Mouse (Mus musculus) limb, embryonic 12.5 days (tissue): Measurements from ENCODE around the gene Hip1. TPM values are rescaled to one million over a fixed set of nuclear protein-coding genes. Genes with fewer than 3 reads are reported as not detected.
A peak's percentile ranks its signal among the peaks of the same experiment; 100 is the strongest.
"Not testable (repeated sequence)": the region's sequence is repeated elsewhere in the genome, so short reads cannot be mapped to it uniquely, and the experiment has no call there.

Experiments used
- ATAC-seq: fragments of 200-750 bp; cut with Nextera tagmentation; 2 replicates; pipeline ENCODE4 v1.8.0; 2017; ENCODE audit warnings: low read depth, moderate TSS enrichment; ENCODE audit not compliant: insufficient number of reproducible peaks, insufficient read depth, low FRiP score, low TSS enrichment
- H3K27ac ChIP-seq: fragments of 300-500 bp; sonication (generic); 2 replicates; pipeline ENCODE4 v1.5.1; 2016; ENCODE audit warnings: mild to moderate bottlenecking, moderate library complexity
- H3K27me3 ChIP-seq: fragments of 300-500 bp; sonication (generic); 2 replicates; pipeline ENCODE4 v1.6.1; 2016; ENCODE audit warnings: mild to moderate bottlenecking, moderate library complexity
- H3K36me3 ChIP-seq: fragments of 300-500 bp; sonication (generic); 2 replicates; pipeline ENCODE4 v1.6.1; 2016; ENCODE audit warnings: mild to moderate bottlenecking, moderate library complexity
- H3K4me1 ChIP-seq: fragments of 300-500 bp; sonication (generic); replicated peaks from 2 replicates; pipeline ENCODE4 v1.6.1; 2016
- H3K4me2 ChIP-seq: fragments of 300-500 bp; sonication (generic); 2 replicates; pipeline ENCODE4 v1.6.1; 2016; ENCODE audit warnings: mild to moderate bottlenecking, moderate library complexity
- H3K4me3 ChIP-seq: fragments of 300-500 bp; sonication (generic); replicated peaks from 2 replicates; pipeline ENCODE4 v1.5.1; 2016; ENCODE audit warnings: mild to moderate bottlenecking
- H3K9ac ChIP-seq: fragments of 300-500 bp; sonication (generic); replicated peaks from 2 replicates; pipeline ENCODE4 v1.6.1; 2016; ENCODE audit warnings: mild to moderate bottlenecking, moderate library complexity
- H3K9me3 ChIP-seq: fragments of 300-500 bp; sonication (generic); 2 replicates; pipeline ENCODE4 v1.6.1; 2016; ENCODE audit warnings: mild to moderate bottlenecking, moderate library complexity
- WGBS: fragments of 180-500 bp; shearing (Covaris S2); methylation state at CpG from one replicate; pipeline ENCODE4 v1.1.7; 2016; 5-methylcytosine and 5-hydroxymethylcytosine counted together
- polyA plus RNA-seq: library from polyadenylated mRNA; unstranded; fragments of >200 nt; fragmentation: Nextera tagmentation; extraction: Ambion mirVana; gene quantifications from 2 replicates; pipeline ENCODE4 v1.2.1, GENCODE M21; 2016

Gene Hip1
- polyA plus RNA-seq, 1 experiment from 2014 or later = 50.7 TPM

DNA sequence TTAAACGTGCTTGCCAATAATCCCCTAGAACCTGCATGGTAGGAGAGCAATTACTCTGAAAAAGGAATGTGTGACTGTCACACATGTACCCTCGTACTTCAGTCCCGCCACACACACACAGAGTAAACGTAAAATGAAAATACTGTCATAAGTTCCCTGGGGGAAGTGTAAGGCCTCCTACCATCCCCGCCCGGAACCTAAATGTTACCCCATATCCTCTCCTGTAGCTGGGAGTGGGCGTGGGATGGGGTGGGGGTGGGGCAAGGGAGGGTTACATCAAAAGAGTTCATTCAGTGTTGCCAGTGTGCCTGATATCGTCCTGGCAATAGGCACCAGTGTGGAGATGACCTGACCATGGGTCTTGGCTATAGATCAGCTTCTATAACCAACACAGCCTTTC, 81.5 kb downstream of the Hip1 start:
- WGBS = 77% methylated on average over 8 of the region's 8 CpGs
- H3K36me3 ChIP-seq = peaks cover 39% of the 10 kb centered on the region
- peaks cover 19% of the 10 kb centered on the region for H3K4me1 ChIP-seq
- no peaks in the 10 kb centered on the region for H3K9me3 ChIP-seq
- H3K27ac ChIP-seq = no peak overlapping the region
- ATAC-seq = no peak; the same call in 1 of the 2 replicates
- no peaks in the 10 kb centered on the region for H3K27me3 ChIP-seq
- no peak overlapping the region for H3K4me2 ChIP-seq
- no peak overlapping the region for H3K4me3 ChIP-seq
- H3K9ac ChIP-seq = no peak overlapping the region

DNA sequence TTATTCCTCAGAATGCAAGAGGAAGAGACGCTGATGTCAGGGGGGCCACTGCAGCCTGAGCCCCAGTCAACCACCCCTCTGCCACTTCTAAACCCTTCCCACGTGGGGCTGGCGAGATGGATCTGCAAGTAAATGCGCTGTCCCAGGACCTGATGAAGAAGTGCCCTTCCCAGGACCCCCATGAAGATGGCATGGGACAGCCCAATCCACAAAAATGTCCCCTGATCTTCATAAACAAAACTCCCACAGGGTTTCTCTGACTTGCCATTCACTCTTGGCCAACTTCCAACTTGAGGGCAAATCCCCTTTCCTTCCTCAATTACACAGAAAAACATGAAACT, 84.1 kb downstream of the Hip1 start:
- Histone ChIP-seq H3K4me1 (peaks cover 10% of the 10 kb centered on the region), H3K9me3 (no peaks in the 10 kb centered on the region), H3K36me3 (peaks cover 48% of the 10 kb centered on the region), H3K27me3 (no peaks in the 10 kb centered on the region), H3K4me2 (no peak overlapping the region), H3K27ac (no peak overlapping the region), H3K9ac (no peak overlapping the region), H3K4me3 (no peak overlapping the region)
- no peak for ATAC-seq
- WGBS = 82% methylated on average over 4 of the region's 4 CpGs

DNA sequence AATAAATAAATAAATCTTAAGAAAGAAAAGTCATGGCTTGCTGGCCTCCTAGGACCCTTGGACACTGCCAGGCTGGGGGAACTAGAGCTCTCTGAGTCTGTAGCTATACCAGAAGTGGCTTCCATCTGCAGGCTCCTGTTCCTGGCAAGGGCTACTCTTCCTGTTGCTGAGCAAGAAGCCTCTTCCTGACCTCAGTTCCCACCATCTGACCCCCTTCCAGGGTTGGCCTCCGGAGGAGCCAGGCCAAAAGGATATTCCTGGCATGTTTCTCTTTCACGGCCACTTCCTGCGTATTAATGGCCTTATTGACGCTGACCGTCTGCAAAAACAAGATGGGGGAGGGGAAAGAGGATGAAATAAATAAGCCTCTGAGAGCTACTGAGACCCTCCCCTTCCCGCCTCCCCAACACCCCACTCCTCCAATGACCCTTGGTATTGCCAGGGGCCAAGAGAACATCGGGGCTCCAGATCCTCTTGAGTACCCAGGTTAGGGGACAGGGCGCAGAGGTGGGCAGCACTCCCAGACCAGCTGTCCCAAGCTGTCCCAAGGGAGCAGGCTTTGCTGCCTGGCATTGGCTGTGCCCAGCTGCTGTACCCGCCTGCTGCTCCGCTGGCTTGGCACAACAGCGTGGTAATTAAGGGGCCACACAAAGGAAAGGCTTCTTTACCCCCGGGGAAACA, 84.6 kb downstream of the Hip1 start:
- Histone ChIP-seq H3K9ac (no peak overlapping the region), H3K4me1 (0 out of 2 replicates have a peak, but pooled peaks cover 6% of the 10 kb centered on the region), H3K4me3 (no peak overlapping the region), H3K27ac (no peak overlapping the region), H3K4me2 (no peak overlapping the region), H3K27me3 (no peaks in the 10 kb centered on the region), H3K36me3 (peaks cover 51% of the 10 kb centered on the region), H3K9me3 (no peaks in the 10 kb centered on the region)
- WGBS = 83% methylated on average over 12 of the region's 12 CpGs
- ATAC-seq = no peak

DNA sequence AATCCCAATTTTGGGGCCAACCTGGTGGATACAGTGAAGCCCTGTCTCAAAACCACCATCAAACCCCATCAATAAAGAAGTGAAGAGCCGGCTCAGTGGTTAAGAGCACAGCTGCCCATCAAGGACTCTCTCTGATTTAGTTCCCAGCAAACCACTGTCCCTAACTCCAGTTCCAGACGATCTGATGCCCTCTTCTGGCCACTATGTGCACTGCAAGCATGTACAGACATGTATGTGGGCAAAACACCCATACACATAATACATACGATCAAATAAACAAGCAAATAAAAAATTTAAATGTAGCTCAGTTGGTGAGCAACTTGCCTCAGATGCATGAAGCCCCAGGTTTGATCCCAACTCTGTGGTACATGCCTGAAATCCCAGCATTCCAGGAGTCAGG, 85.4 kb downstream of the Hip1 start:
- peaks cover 56% of the 10 kb centered on the region for H3K36me3 ChIP-seq

DNA sequence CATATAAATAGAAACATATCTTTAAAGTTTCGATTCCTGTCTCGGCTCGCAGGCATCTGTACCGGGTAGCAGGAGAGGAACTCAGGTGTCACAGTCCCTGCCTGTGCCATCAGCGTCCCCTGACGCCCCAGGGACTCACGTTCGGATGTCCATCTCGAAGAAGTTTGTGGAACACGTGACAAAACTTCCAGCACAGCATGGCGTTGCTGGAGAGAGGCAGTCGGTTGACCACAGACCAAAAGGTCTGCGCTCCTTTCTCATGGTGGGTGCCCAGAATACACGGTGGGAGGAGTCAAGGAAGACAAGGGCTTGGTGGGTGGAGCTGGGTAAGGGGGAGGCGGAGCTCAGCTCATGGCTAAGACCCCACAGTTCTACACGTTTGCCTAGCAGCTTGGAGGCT, 87.0 kb downstream of the Hip1 start:
- no peak for ATAC-seq
- 91% methylated on average over 16 of the region's 16 CpGs for WGBS
- H3K36me3 ChIP-seq = peaks cover 71% of the 10 kb centered on the region

More for the DNA sequence above, 85.4 kb downstream of the Hip1 start:
- H3K9me3 ChIP-seq = 0 out of 2 replicates have a peak, but pooled peaks cover 6% of the 10 kb centered on the region
- H3K27me3 ChIP-seq = no peaks in the 10 kb centered on the region
- H3K27ac ChIP-seq = no peak overlapping the region
- no peak for ATAC-seq
- 75% methylated on average over 3 of the region's 3 CpGs for WGBS
- H3K4me2 ChIP-seq = no peak overlapping the region
- H3K4me3 ChIP-seq = no peak overlapping the region
- 0 out of 2 replicates have a peak, but pooled peaks cover 4% of the 10 kb centered on the region for H3K4me1 ChIP-seq
- H3K9ac ChIP-seq = no peak overlapping the region

DNA sequence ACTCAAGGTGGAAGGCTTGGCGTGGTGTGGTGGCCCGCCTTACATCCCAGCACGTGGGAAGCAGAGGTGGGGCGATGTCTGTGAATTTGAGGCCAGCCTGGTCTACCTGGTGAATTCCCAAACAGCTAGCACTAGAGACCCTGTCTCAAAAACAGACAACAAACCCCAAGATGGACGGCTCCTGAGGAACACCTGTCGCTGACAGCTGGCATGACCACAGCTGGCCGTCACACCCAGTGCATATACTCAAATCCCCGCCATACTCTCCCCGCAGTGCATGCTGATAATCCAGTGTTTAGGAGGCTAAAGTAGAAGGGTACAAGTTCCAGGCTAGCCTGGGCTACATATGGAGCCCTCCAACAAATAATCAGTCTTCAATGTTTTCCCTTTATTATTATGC, 88.4 kb downstream of the Hip1 start:
- Histone ChIP-seq H3K27ac (no peak overlapping the region), H3K9me3 (peaks cover 11% of the 10 kb centered on the region; the same call in 1 of the 2 replicates), H3K36me3 (peaks cover 84% of the 10 kb centered on the region)

More for the DNA sequence above, 87.0 kb downstream of the Hip1 start:
- Histone ChIP-seq H3K27ac (no peak overlapping the region), H3K9ac (no peak overlapping the region), H3K4me1 (no peaks in the 10 kb centered on the region), H3K27me3 (no peaks in the 10 kb centered on the region), H3K9me3 (peaks cover 11% of the 10 kb centered on the region; the same call in 1 of the 2 replicates), H3K4me3 (no peak overlapping the region), H3K4me2 (no peak overlapping the region)

DNA sequence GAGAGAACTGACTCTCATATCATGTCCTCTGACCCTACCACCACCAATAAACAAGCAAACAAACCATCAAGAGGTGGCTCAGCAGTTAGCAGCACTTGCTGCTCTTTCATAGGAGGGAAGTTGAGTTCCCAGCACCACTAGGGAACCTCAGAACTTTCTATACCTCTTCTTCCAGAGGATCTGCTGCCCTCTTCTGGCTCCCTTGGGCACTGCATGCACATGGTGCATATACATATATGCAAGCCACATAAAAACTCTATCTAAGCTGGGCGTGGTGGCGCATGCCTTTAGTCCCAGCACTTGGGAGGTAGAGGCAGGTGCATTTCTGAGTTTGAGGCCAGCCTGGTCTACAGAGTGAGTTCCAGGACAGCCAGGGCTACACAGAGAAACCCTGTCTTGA, 90.7 kb downstream of the Hip1 start:
- no peak overlapping the region for H3K4me2 ChIP-seq
- H3K4me1 ChIP-seq = no peaks in the 10 kb centered on the region
- H3K27me3 ChIP-seq = no peaks in the 10 kb centered on the region
- H3K4me3 ChIP-seq = no peak overlapping the region
- 100% methylated on average over 2 of the region's 2 CpGs for WGBS
- H3K9ac ChIP-seq = no peak overlapping the region
- no peak overlapping the region for H3K27ac ChIP-seq
- peaks cover 93% of the 10 kb centered on the region for H3K36me3 ChIP-seq
- ATAC-seq = no peak
- peaks cover 11% of the 10 kb centered on the region; the same call in 1 of the 2 replicates for H3K9me3 ChIP-seq

More for the DNA sequence above, 88.4 kb downstream of the Hip1 start:
- H3K4me2 ChIP-seq = no peak overlapping the region
- no peak overlapping the region for H3K4me3 ChIP-seq
- no peak for ATAC-seq
- no peaks in the 10 kb centered on the region for H3K4me1 ChIP-seq
- 94% methylated on average over 9 of the region's 9 CpGs for WGBS
- no peak overlapping the region for H3K9ac ChIP-seq
- H3K27me3 ChIP-seq = no peaks in the 10 kb centered on the region

DNA sequence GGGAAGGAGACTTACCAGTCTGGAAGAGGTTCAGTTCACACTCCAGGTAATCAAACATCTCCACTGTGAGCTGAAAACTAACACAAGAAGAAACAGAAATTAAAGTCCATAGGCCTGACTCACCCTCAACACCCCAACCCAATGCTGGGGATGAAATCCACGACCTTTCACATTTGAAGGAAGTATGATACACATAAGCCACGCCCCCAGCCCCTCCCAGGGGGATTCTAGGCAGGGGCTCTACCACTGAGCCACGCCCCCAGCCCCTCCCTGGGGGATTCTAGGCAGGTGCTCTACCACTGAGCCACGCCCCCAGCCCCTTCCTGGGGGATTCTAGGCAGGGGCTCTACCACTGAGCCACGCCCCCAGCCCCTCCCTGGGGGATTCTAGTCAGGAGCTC, 93.4 kb downstream of the Hip1 start:
- not testable (repeated sequence) for H3K4me2 ChIP-seq, H3K27ac ChIP-seq, H3K4me1 ChIP-seq, ATAC-seq, H3K9ac ChIP-seq, H3K27me3 ChIP-seq, H3K4me3 ChIP-seq
- peaks cover 94% of the 10 kb centered on the region for H3K36me3 ChIP-seq
- 86% methylated on average over 5 of the region's 5 CpGs for WGBS
- peaks cover 11% of the 10 kb centered on the region; the same call in 1 of the 2 replicates for H3K9me3 ChIP-seq

DNA sequence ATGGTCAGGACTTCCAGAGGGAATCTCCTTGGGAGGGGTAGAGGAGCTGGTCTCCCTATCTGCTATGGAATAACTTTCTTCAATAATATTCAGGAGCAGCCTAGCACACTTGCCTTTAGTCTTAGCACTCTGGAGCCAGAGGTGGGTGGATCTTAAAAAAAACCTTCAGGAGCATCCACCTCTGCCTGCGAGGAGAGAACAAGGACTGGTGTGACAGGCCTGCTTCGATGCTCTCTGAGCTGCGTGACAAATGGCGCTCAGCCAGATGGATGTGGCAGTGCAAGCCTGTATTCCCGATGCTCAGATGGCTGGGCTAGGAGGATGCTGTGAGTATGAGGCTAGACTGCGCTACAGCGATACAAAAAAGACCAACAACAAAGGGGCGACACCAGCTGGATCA, 93.8 kb downstream of the Hip1 start:
- peaks cover 11% of the 10 kb centered on the region; the same call in 1 of the 2 replicates for H3K9me3 ChIP-seq
- H3K36me3 ChIP-seq = peaks cover 94% of the 10 kb centered on the region

DNA sequence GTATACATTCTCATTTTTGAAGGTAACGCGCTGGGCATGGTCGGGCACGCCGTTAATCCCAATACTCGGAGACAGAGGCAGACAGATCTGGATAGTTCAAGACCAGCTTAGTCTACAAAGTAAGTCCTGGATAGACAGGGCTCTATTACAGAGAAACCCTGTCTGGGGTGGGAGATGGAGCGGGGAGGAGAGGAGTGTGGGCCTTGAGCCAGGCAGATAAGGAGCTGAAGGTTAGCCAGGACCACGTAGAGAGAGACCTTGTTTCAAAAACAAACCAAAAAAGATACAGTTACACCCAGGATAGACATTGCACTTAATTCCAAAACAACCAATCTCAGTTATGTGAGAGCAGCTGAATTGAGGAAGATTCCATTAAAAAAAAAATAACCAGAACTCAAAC, 99.2 kb downstream of the Hip1 start:
- no peak overlapping the region for H3K4me2 ChIP-seq
- no peaks in the 10 kb centered on the region for H3K9me3 ChIP-seq
- no peak overlapping the region for H3K9ac ChIP-seq
- H3K4me1 ChIP-seq = no peaks in the 10 kb centered on the region
- 96% methylated on average over 8 of the region's 8 CpGs for WGBS
- H3K27ac ChIP-seq = no peak overlapping the region
- no peaks in the 10 kb centered on the region for H3K27me3 ChIP-seq
- ATAC-seq = no peak
- no peak overlapping the region for H3K4me3 ChIP-seq
- peaks cover 90% of the 10 kb centered on the region for H3K36me3 ChIP-seq

More for the DNA sequence above, 93.8 kb downstream of the Hip1 start:
- Histone ChIP-seq H3K27me3 (no peaks in the 10 kb centered on the region), H3K4me2 (no peak overlapping the region), H3K9ac (no peak overlapping the region), H3K4me3 (no peak overlapping the region), H3K27ac (no peak overlapping the region), H3K4me1 (no peaks in the 10 kb centered on the region)
- ATAC-seq = no peak
- 89% methylated on average over 8 of the region's 8 CpGs for WGBS

DNA sequence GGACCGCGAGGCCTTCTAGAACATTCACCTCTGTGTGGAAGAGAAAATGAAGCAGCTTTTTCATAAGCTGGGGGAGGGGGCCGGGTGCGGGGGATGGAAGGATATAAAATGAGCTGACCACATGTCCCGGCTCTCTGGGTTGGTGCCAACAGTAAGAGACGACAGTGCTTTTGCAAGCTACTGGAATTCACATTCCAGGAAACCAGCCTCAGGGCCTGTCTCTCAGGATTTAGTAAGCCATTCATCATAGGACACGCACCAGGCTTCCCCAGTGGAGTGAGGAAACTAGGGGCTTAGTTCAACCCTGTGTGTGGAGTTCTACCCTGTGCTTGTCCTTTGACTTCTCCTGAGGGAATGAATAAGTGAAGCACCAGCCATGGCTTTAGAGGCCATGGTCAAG, 102.5 kb downstream of the Hip1 start:
- H3K9me3 ChIP-seq = no peaks in the 10 kb centered on the region
- H3K4me1 ChIP-seq = no peaks in the 10 kb centered on the region
- H3K27ac ChIP-seq = peak overlapping the region; percentile 18; the same call in 1 of the 2 replicates
- no peak overlapping the region for H3K4me3 ChIP-seq
- H3K36me3 ChIP-seq = peaks cover 86% of the 10 kb centered on the region
- H3K4me2 ChIP-seq = no peak overlapping the region
- no peak overlapping the region for H3K9ac ChIP-seq
- no peaks in the 10 kb centered on the region for H3K27me3 ChIP-seq
- WGBS = 73% methylated on average over 7 of the region's 7 CpGs
- no peak for ATAC-seq

DNA sequence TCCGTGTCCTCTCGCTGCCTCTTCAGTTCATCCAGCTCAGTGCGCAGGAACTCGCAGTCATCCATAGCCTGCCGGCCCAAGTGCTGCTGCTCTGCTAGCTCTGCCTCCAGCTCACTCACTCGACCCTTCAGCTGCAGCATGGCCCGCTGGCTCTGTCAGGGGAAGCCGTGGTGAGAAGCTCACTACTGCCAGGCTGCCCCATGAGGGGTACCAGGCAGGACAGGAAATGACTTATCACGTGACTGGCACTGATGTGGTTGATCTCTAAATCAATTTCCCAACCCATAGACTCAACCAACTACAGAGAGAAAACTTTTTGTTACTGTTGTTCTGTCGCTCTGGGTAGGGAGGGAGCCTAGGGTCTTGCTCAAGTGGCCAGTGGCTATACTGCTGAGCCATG, 109.9 kb downstream of the Hip1 start:
- no peak for ATAC-seq
- H3K4me2 ChIP-seq = no peak overlapping the region
- 93% methylated on average over 10 of the region's 10 CpGs for WGBS
- H3K4me3 ChIP-seq = no peak overlapping the region
- H3K4me1 ChIP-seq = no peaks in the 10 kb centered on the region
- H3K9ac ChIP-seq = no peak overlapping the region
- peaks cover 9% of the 10 kb centered on the region; the same call in 1 of the 2 replicates for H3K9me3 ChIP-seq
- H3K27ac ChIP-seq = no peak overlapping the region
- H3K36me3 ChIP-seq = peaks cover 92% of the 10 kb centered on the region
- H3K27me3 ChIP-seq = no peaks in the 10 kb centered on the region
